Mouse (Mus musculus): ENCODE results near the gene Xbp1.
A peak's percentile ranks its signal among the peaks of the same experiment; 100 is the strongest.
"Not testable (repeated sequence)": the region's sequence is repeated elsewhere in the genome, so short reads cannot be mapped to it uniquely, and the experiment has no call there.

Xbp1 gene

GRCm38 (mm10) chr11:5520412-5521265 lies at the start of gene Xbp1:
Gene Xbp1 (plus strand): TSS chr11:5520659.
- DNase-seq = peak; percentile 91 to 96

- DNase-seq = peak in 1 of 2 experiments; percentile 56
These were observed 46.3 kb upstream of the Xbp1 start for GRCm38 (mm10) chr11:5474130-5474529.

GRCm38 (mm10) chr11:5475556-5476118 lies 44.8 kb upstream of the Xbp1 start:
- DNase-seq = not testable (repeated sequence)

- no peak for DNase-seq
These were observed 43.7 kb upstream of the Xbp1 start for GRCm38 (mm10) chr11:5476806-5477205.

- no peak for DNase-seq
These were observed 42.3 kb upstream of the Xbp1 start for GRCm38 (mm10) chr11:5478193-5478592.

GRCm38 (mm10) chr11:5478831-5479230 lies 41.6 kb upstream of the Xbp1 start:
- no peak for DNase-seq

- DNase-seq = no peak
These were observed 37.9 kb upstream of the Xbp1 start for GRCm38 (mm10) chr11:5482581-5482980.

- DNase-seq = peak; percentile 68 to 83
These were observed 35.1 kb upstream of the Xbp1 start for GRCm38 (mm10) chr11:5485193-5486011.

- not testable (repeated sequence) for DNase-seq
These were observed 31.0 kb upstream of the Xbp1 start for GRCm38 (mm10) chr11:5489433-5489832.

- no peak for DNase-seq
These were observed 29.3 kb upstream of the Xbp1 start for GRCm38 (mm10) chr11:5490989-5491656.

- DNase-seq = no peak
These were observed 28.5 kb upstream of the Xbp1 start for GRCm38 (mm10) chr11:5491912-5492311.

- no peak for DNase-seq
These were observed 26.6 kb upstream of the Xbp1 start for GRCm38 (mm10) chr11:5493869-5494268.

GRCm38 (mm10) chr11:5495286-5495832 lies 25.1 kb upstream of the Xbp1 start:
- DNase-seq = no peak

- no peak for DNase-seq
These were observed 24.6 kb upstream of the Xbp1 start for GRCm38 (mm10) chr11:5495906-5496305.

- no peak for DNase-seq
These were observed 23.8 kb upstream of the Xbp1 start for GRCm38 (mm10) chr11:5496559-5497248.

GRCm38 (mm10) chr11:5498422-5498821 lies 22.0 kb upstream of the Xbp1 start:
- no peak for DNase-seq

GRCm38 (mm10) chr11:5498931-5499661 lies 21.4 kb upstream of the Xbp1 start:
- no peak for DNase-seq

- no peak for DNase-seq
These were observed 20.4 kb upstream of the Xbp1 start for GRCm38 (mm10) chr11:5499961-5500644.

- no peak for DNase-seq
These were observed 19.3 kb upstream of the Xbp1 start for GRCm38 (mm10) chr11:5500903-5501741.
